In genomic region chr14:64588561-64588960, GRCm38 (mm10) we compare ENCODE assay signal across 10 mouse cellular contexts.
A peak's percentile ranks its signal among the peaks of the same experiment; 100 is the strongest.
DNase-seq lines count a peak whose midpoint lies in the region; ATAC-seq and TF ChIP-seq lines count a peak whose summit lies in the region.
"Had no signal": no experiment of that assay in that cellular context is flagged by ENCODE, and none has a peak within 500 bp of the region (broad histone marks: within the 10 kb centered on the region; RNA-seq: fewer than 3 reads in every experiment).

No protein-coding gene starts in this region.

- peak; percentile 34 for DNase-seq in liver, embryonic 11.5 days (ENCODE audit: low spot score)
- no peak for DNase-seq in liver
- no peak for DNase-seq in embryonic facial prominence, embryonic 11.5 days (ENCODE audit: low spot score)
- no peak for DNase-seq in testis, postnatal 10 days (ENCODE audit: low spot score)
- no peak for DNase-seq in lung, postnatal 0 days (ENCODE audit: low spot score)
- DNase-seq: lung, postnatal 4 days; right cerebral cortex, postnatal 25 days had no signal

- no peak for TF ChIP-seq EP300 in lung, postnatal 0 days (IDR thresholded peaks at IDR 0.05)

- WGBS in liver, embryonic 11.5 days, result 3% methylated on average over 23 of the region's 23 CpGs
- WGBS in embryonic facial prominence, embryonic 11.5 days, result under 1% methylated on average over 23 of the region's 23 CpGs
- WGBS in intestine, embryonic 15.5 days, result 1% methylated on average over 23 of the region's 23 CpGs
- WGBS in olfactory bulb, adult 2 months, result under 1% methylated on average over 23 of the region's 23 CpGs
- WGBS in lung, postnatal 0 days, result 1% methylated on average over 23 of the region's 23 CpGs

- no peak overlapping the region for H3K27ac ChIP-seq in liver, embryonic 11.5 days (ENCODE audit: low read depth, low read length)
- H3K27ac ChIP-seq in embryonic facial prominence, embryonic 11.5 days (replicated peaks; ENCODE audit: low read depth, low read length), result no peak overlapping the region
- no peak overlapping the region for H3K27ac ChIP-seq in intestine, embryonic 15.5 days
- H3K27ac ChIP-seq in olfactory bulb, adult 2 months (ENCODE audit: insufficient read depth, low read depth, low read length), result peak overlapping the region; percentile 100
- no peak overlapping the region for H3K27ac ChIP-seq in lung, postnatal 0 days (ENCODE audit: low read length)

- no peak overlapping the region for H3K9ac ChIP-seq in liver, embryonic 11.5 days (ENCODE audit: low read depth, low read length)
- peak overlapping the region; percentile 30; the same call in 1 of the 2 replicates for H3K9ac ChIP-seq in embryonic facial prominence, embryonic 11.5 days (replicated peaks; ENCODE audit: low read length)
- H3K9ac ChIP-seq in intestine, embryonic 15.5 days, result no peak overlapping the region
- no peak overlapping the region for H3K9ac ChIP-seq in lung, postnatal 0 days (replicated peaks; ENCODE audit: low read depth)

- no peak overlapping the region for H3K4me2 ChIP-seq in liver, embryonic 11.5 days
- H3K4me2 ChIP-seq in embryonic facial prominence, embryonic 11.5 days (ENCODE audit: low read depth, low read length), result no peak overlapping the region
- H3K4me2 ChIP-seq in intestine, embryonic 15.5 days (replicated peaks), result no peak overlapping the region
- H3K4me2 ChIP-seq in lung, postnatal 0 days (replicated peaks; ENCODE audit: low read depth, low read length), result no peak overlapping the region

- no peak for TF ChIP-seq POLR2A in olfactory bulb, adult 2 months (IDR thresholded peaks at IDR 0.05; ENCODE audit: insufficient read depth, low read depth, low read length)

- TF ChIP-seq CTCF in olfactory bulb, adult 2 months (IDR thresholded peaks at IDR 0.05; ENCODE audit: insufficient read depth, low read depth, low read length), result no peak
- no peak for TF ChIP-seq CTCF in lung, postnatal 0 days (IDR thresholded peaks at IDR 0.05)

- no peaks in the 10 kb centered on the region; the same call in 1 of the 2 replicates for H3K4me1 ChIP-seq in liver, embryonic 11.5 days (replicated peaks; ENCODE audit: control insufficient read depth, insufficient read depth, low read length)
- H3K4me1 ChIP-seq in embryonic facial prominence, embryonic 11.5 days (ENCODE audit: control insufficient read depth, insufficient read depth, low read length), result peaks cover 10% of the 10 kb centered on the region; the same call in 1 of the 2 replicates
- H3K4me1 ChIP-seq in intestine, embryonic 15.5 days (replicated peaks), result peaks cover 18% of the 10 kb centered on the region
- peaks cover 19% of the 10 kb centered on the region for H3K4me1 ChIP-seq in olfactory bulb, adult 2 months (ENCODE audit: control insufficient read depth, insufficient read depth, low read length)
- H3K4me1 ChIP-seq in lung, postnatal 0 days (ENCODE audit: insufficient read depth, low read depth, low read length), result 0 out of 2 replicates have a peak, but pooled peaks cover 6% of the 10 kb centered on the region

- no peaks in the 10 kb centered on the region for H3K9me3 ChIP-seq in liver, embryonic 11.5 days (ENCODE audit: control insufficient read depth, low read length)
- no peaks in the 10 kb centered on the region for H3K9me3 ChIP-seq in embryonic facial prominence, embryonic 11.5 days (replicated peaks; ENCODE audit: control insufficient read depth, low read length)
- H3K9me3 ChIP-seq in intestine, embryonic 15.5 days, result no peaks in the 10 kb centered on the region
- no peaks in the 10 kb centered on the region for H3K9me3 ChIP-seq in lung, postnatal 0 days (ENCODE audit: low read length)

- no peak for ATAC-seq in liver, embryonic 11.5 days (replicated peaks; ENCODE audit: low FRiP score)
- ATAC-seq in embryonic facial prominence, embryonic 11.5 days (replicated peaks; ENCODE audit: insufficient number of reproducible peaks, low FRiP score, low TSS enrichment, low read depth), result no peak
- ATAC-seq in intestine, embryonic 15.5 days, result no peak
- ATAC-seq in erythroid progenitor cell, adult 5-6 weeks (replicated peaks; ENCODE audit: low FRiP score, poor library complexity, severe bottlenecking), result no peak
- ATAC-seq in lung, postnatal 0 days, result no peak

- H3K36me3 ChIP-seq in liver, embryonic 11.5 days (ENCODE audit: control insufficient read depth, insufficient read depth, low read length), result no peaks in the 10 kb centered on the region
- H3K36me3 ChIP-seq in embryonic facial prominence, embryonic 11.5 days (replicated peaks; ENCODE audit: control insufficient read depth, insufficient read depth, low read depth, low read length), result no peaks in the 10 kb centered on the region
- no peaks in the 10 kb centered on the region for H3K36me3 ChIP-seq in intestine, embryonic 15.5 days
- H3K36me3 ChIP-seq in lung, postnatal 0 days (ENCODE audit: insufficient read depth, low read length), result no peaks in the 10 kb centered on the region

- H3K27me3 ChIP-seq in liver, embryonic 11.5 days (replicated peaks; ENCODE audit: control insufficient read depth, insufficient read depth, low read length), result peaks cover 92% of the 10 kb centered on the region
- H3K27me3 ChIP-seq in embryonic facial prominence, embryonic 11.5 days (ENCODE audit: control insufficient read depth, insufficient read depth, low read length), result peaks cover 66% of the 10 kb centered on the region
- peaks cover 85% of the 10 kb centered on the region for H3K27me3 ChIP-seq in intestine, embryonic 15.5 days (replicated peaks)
- H3K27me3 ChIP-seq in lung, postnatal 0 days (replicated peaks; ENCODE audit: insufficient read depth, low read length), result peaks cover 77% of the 10 kb centered on the region

- no peak overlapping the region for H3K4me3 ChIP-seq in liver, embryonic 11.5 days (ENCODE audit: low read depth, low read length)
- peak overlapping the region; percentile 22 for H3K4me3 ChIP-seq in embryonic facial prominence, embryonic 11.5 days (ENCODE audit: low read depth, low read length)
- 0 out of 2 replicates have a peak overlapping the region, but pooled peaks have one; percentile 16 for H3K4me3 ChIP-seq in intestine, embryonic 15.5 days (replicated peaks)
- peak overlapping the region; percentile 91 for H3K4me3 ChIP-seq in olfactory bulb, adult 2 months (ENCODE audit: insufficient read depth, low read depth, low read length)
- no peak overlapping the region for H3K4me3 ChIP-seq in lung, postnatal 0 days (ENCODE audit: low read depth, low read length)

Comparison
In these comparisons a context has a peak if more than half of its experiments do, and no peak if none do; other contexts are left out.
1. H3K4me3 ChIP-seq: peak in embryonic facial prominence, embryonic 11.5 days (single experiment), intestine, embryonic 15.5 days (single experiment) and olfactory bulb, adult 2 months (single experiment); none in liver, embryonic 11.5 days (single experiment) and lung, postnatal 0 days (single experiment).